Mouse (Mus musculus): ENCODE measurements around the gene Ihh. TPM values are rescaled to one million over a fixed set of nuclear protein-coding genes. Genes with fewer than 3 reads are reported as not detected.

Gene Ihh
- polyA plus RNA-seq (2016; fragmentation: Nextera tagmentation; extraction: Ambion mirVana): 3.3 and 6.5 TPM in 2 replicates

DNA sequence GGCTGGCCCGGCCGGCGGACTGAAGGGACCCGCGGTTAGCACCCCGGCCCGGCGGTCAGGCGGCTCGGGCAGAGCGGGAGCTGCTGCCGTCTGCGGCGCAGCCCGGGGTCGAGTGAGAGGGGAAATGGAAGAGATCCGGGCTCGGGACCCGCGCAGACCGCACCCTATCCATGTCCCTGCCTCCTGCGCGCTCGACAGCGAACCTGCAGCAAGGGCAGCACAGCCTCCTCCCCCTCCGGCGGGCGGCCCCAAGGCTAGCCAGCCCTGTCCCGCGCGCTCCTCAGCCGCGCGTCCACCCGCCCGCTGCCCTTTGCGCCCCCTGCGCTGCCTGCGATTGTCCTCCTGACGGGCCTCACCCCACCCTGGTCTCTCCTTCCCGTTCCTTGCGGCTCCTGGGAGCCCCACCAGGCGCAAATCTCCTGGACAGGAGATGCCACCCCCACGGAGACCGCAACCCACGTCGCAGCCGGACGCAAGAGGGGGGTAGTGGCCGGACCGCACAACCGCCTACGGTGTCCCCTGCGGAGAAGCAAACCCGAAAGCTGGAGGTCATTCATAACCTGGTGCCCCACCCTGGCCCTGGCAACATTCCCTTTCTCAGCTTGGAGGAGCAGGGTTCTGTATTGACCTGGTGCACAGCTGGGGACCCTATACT is at the start of gene Ihh:
Gene Ihh, minus strand, starts transcription at position 117 of the 655 bp plus-strand sequence.
- peak within 1 kb of the TSS; percentile 44 for H3K4me3 ChIP-seq (replicated peaks)
- H3K4me1 ChIP-seq (replicated peaks): peaks cover 21% of the 10 kb centered on the region
- 2% methylated on average over 52 of the region's 55 CpGs for WGBS
- H3K9me3 ChIP-seq: no peaks in the 10 kb centered on the region
- peaks cover 95% of the 10 kb centered on the region for H3K27me3 ChIP-seq
- no peak for ATAC-seq (ENCODE audit: insufficient number of reproducible peaks, insufficient read depth, low FRiP score, low TSS enrichment, low read depth)
- H3K9ac ChIP-seq (replicated peaks): peak within 1 kb of the TSS; percentile 48
- H3K4me2 ChIP-seq: peak within 1 kb of the TSS; percentile 74
- no peak within 1 kb of the TSS for H3K27ac ChIP-seq
- H3K36me3 ChIP-seq: no peaks in the 10 kb centered on the region

GRCm38 (mm10) chr1:75001183-75001582 is 49.7 kb upstream of the Ihh start:
- peaks cover 3% of the 10 kb centered on the region; the same call in 1 of the 2 replicates for H3K27me3 ChIP-seq
- no peak overlapping the region for H3K9ac ChIP-seq (replicated peaks)
- no peaks in the 10 kb centered on the region for H3K9me3 ChIP-seq
- no peaks in the 10 kb centered on the region for H3K36me3 ChIP-seq
- H3K4me2 ChIP-seq: no peak overlapping the region
- H3K4me1 ChIP-seq (replicated peaks): 0 out of 2 replicates have a peak, but pooled peaks cover 3% of the 10 kb centered on the region
- 60% methylated on average over 6 of the region's 6 CpGs for WGBS
- no peak overlapping the region for H3K4me3 ChIP-seq (replicated peaks)
- ATAC-seq (ENCODE audit: insufficient number of reproducible peaks, insufficient read depth, low FRiP score, low TSS enrichment, low read depth): no peak
- H3K27ac ChIP-seq: no peak overlapping the region

DNA sequence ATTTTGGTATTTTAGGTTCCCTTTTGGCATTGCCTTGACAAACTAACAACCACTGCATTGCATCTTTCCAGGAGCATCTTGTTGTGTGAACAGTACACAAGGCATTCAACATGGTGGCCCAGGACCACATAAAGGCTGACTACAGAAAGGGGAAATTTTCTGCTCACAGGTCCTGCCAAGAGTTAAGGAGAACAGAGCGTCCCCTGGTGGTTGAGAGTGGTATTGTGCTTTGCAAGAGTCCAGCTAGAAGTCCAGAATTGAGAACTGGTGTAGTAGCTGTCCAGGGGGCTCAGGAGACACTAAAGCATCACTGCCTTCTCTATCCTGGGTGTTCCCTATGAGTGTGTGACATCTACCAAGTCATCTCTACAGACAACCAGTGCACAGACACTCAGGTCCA is 49.0 kb upstream of the Ihh start:
- Histone ChIP-seq H3K27ac (no peak overlapping the region), H3K9ac (replicated peaks) (no peak overlapping the region), H3K36me3 (no peaks in the 10 kb centered on the region), H3K27me3 (peaks cover 3% of the 10 kb centered on the region; the same call in 1 of the 2 replicates), H3K9me3 (no peaks in the 10 kb centered on the region), H3K4me2 (no peak overlapping the region), H3K4me1 (replicated peaks) (no peaks in the 10 kb centered on the region), H3K4me3 (replicated peaks) (no peak overlapping the region)
- WGBS: 0% methylated on average over 1 of the region's 1 CpGs
- no peak for ATAC-seq (ENCODE audit: insufficient number of reproducible peaks, insufficient read depth, low FRiP score, low TSS enrichment, low read depth)

GRCm38 (mm10) chr1:74999173-74999572 is 47.7 kb upstream of the Ihh start:
- no peak overlapping the region for H3K9ac ChIP-seq (replicated peaks)
- peaks cover 1% of the 10 kb centered on the region; the same call in 1 of the 2 replicates for H3K27me3 ChIP-seq
- no peak overlapping the region for H3K4me3 ChIP-seq (replicated peaks)
- no peaks in the 10 kb centered on the region for H3K36me3 ChIP-seq
- no peak overlapping the region for H3K4me2 ChIP-seq
- 89% methylated on average over 5 of the region's 5 CpGs for WGBS
- no peak overlapping the region for H3K27ac ChIP-seq
- H3K9me3 ChIP-seq: no peaks in the 10 kb centered on the region
- ATAC-seq (ENCODE audit: insufficient number of reproducible peaks, insufficient read depth, low FRiP score, low TSS enrichment, low read depth): no peak
- no peaks in the 10 kb centered on the region for H3K4me1 ChIP-seq (replicated peaks)

- Histone ChIP-seq H3K4me2 (no peak overlapping the region), H3K4me3 (replicated peaks) (no peak overlapping the region), H3K27me3 (no peaks in the 10 kb centered on the region), H3K27ac (no peak overlapping the region), H3K36me3 (no peaks in the 10 kb centered on the region), H3K9ac (replicated peaks) (no peak overlapping the region), H3K4me1 (replicated peaks) (no peaks in the 10 kb centered on the region), H3K9me3 (no peaks in the 10 kb centered on the region)
- no peak for ATAC-seq (ENCODE audit: insufficient number of reproducible peaks, insufficient read depth, low FRiP score, low TSS enrichment, low read depth)
- 80% methylated on average over 2 of the region's 2 CpGs for WGBS
These were observed 45.8 kb upstream of the Ihh start for GRCm38 (mm10) chr1:74997231-74997630.

- Histone ChIP-seq H3K36me3 (no peaks in the 10 kb centered on the region), H3K27me3 (peaks cover 10% of the 10 kb centered on the region), H3K9ac (replicated peaks) (no peak overlapping the region), H3K27ac (no peak overlapping the region), H3K4me2 (no peak overlapping the region), H3K9me3 (no peaks in the 10 kb centered on the region), H3K4me1 (replicated peaks) (peaks cover 10% of the 10 kb centered on the region; the same call in 1 of the 2 replicates), H3K4me3 (replicated peaks) (no peak overlapping the region)
- WGBS: 83% methylated on average over 8 of the region's 8 CpGs
- no peak for ATAC-seq (ENCODE audit: insufficient number of reproducible peaks, insufficient read depth, low FRiP score, low TSS enrichment, low read depth)
These were observed 25.5 kb upstream of the Ihh start for GRCm38 (mm10) chr1:74977001-74977400.

GRCm38 (mm10) chr1:74975936-74976335 is 24.5 kb upstream of the Ihh start:
- Histone ChIP-seq H3K36me3 (no peaks in the 10 kb centered on the region), H3K9me3 (no peaks in the 10 kb centered on the region), H3K27ac (no peak overlapping the region), H3K27me3 (peaks cover 10% of the 10 kb centered on the region), H3K9ac (replicated peaks) (no peak overlapping the region), H3K4me2 (no peak overlapping the region), H3K4me3 (replicated peaks) (no peak overlapping the region), H3K4me1 (replicated peaks) (peaks cover 10% of the 10 kb centered on the region; the same call in 1 of the 2 replicates)
- ATAC-seq (ENCODE audit: insufficient number of reproducible peaks, insufficient read depth, low FRiP score, low TSS enrichment, low read depth): no peak
- 81% methylated on average over 1 of the region's 1 CpGs for WGBS

GRCm38 (mm10) chr1:74973590-74973989 is 22.1 kb upstream of the Ihh start:
- Histone ChIP-seq H3K4me3 (replicated peaks) (no peak overlapping the region), H3K27ac (no peak overlapping the region), H3K27me3 (peaks cover 10% of the 10 kb centered on the region), H3K36me3 (no peaks in the 10 kb centered on the region), H3K9ac (replicated peaks) (no peak overlapping the region), H3K4me2 (no peak overlapping the region), H3K9me3 (no peaks in the 10 kb centered on the region), H3K4me1 (replicated peaks) (peaks cover 5% of the 10 kb centered on the region; the same call in 1 of the 2 replicates)
- WGBS: 84% methylated on average over 6 of the region's 6 CpGs
- ATAC-seq (ENCODE audit: insufficient number of reproducible peaks, insufficient read depth, low FRiP score, low TSS enrichment, low read depth): no peak

DNA sequence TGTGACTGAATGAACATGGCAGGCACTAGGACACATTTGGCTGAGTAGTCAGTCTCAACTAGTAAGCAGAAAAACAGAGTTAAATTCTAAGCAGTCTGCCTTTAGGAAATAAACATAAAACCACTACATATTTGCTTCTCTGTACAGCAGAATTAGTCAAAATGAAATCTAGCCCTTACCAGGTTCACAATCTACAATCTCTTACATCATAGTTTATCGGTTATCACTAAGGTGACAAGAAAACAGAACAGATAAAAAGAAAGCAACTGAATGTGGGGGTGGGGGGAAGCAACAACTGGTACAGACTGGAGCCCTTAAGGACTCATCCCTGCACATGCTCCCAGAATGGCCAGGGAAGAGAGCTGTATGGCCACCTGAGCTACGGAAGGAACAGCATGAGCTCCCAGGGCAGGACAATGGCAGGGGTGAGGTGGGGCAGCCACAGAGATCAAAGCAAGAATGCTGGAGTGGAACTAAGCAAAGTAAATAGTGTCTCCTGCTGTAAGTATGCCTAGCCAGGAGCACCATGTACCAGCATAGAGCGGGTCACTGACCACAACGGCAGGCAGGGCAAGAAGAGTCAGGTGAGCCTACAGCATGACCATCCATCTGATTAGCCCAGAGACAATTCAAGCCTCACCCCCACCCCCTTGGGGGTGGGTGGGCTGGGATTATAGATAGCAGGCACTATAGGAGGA is 20.0 kb upstream of the Ihh start:
- Histone ChIP-seq H3K4me3 (replicated peaks) (no peak overlapping the region), H3K27me3 (peaks cover 10% of the 10 kb centered on the region), H3K36me3 (no peaks in the 10 kb centered on the region), H3K9ac (replicated peaks) (no peak overlapping the region), H3K4me2 (no peak overlapping the region), H3K27ac (no peak overlapping the region), H3K4me1 (replicated peaks) (no peaks in the 10 kb centered on the region), H3K9me3 (no peaks in the 10 kb centered on the region)
- ATAC-seq (ENCODE audit: insufficient number of reproducible peaks, insufficient read depth, low FRiP score, low TSS enrichment, low read depth): no peak
- 58% methylated on average over 4 of the region's 4 CpGs for WGBS

DNA sequence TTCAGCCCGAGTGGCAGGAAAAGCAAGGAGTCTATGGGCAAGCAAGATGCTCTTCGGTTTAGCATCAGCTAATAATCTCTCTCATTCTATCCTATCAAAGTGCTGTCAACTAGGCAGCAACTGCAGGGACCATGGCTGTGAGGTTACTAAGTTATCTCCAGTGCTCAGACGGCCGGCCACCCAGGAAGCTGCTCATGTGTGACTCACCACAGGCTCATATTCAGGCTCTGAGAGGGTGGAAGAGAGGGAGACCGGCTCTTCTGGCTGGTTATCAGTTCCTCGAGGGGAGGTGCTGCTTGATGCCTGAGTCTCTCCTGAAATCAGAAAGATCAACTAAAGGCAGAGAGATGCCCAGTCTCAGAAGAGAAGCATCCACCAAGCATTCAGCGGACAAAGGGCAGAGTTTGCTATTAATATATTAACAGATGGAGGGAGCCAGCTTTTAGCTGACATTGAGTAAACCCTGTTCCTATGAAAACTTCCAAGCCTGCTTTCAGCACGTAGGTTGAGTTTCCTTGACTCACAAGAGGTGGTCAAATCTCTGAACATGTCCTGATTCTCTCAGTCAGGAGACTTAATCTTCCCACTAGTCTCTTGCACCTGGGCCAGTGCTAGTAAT is 16.6 kb upstream of the Ihh start:
- peaks cover 2% of the 10 kb centered on the region; the same call in 1 of the 2 replicates for H3K27me3 ChIP-seq
- no peak overlapping the region for H3K4me3 ChIP-seq (replicated peaks)
- no peaks in the 10 kb centered on the region for H3K36me3 ChIP-seq
- no peak overlapping the region for H3K27ac ChIP-seq
- no peak overlapping the region for H3K4me2 ChIP-seq
- H3K4me1 ChIP-seq (replicated peaks): peaks cover 10% of the 10 kb centered on the region
- H3K9me3 ChIP-seq: no peaks in the 10 kb centered on the region
- H3K9ac ChIP-seq (replicated peaks): no peak overlapping the region
- ATAC-seq (ENCODE audit: insufficient number of reproducible peaks, insufficient read depth, low FRiP score, low TSS enrichment, low read depth): no peak
- 67% methylated on average over 8 of the region's 8 CpGs for WGBS

GRCm38 (mm10) chr1:74964494-74965215 is 13.2 kb upstream of the Ihh start:
- Histone ChIP-seq H3K9ac (replicated peaks) (peak overlapping the region; percentile 51), H3K27me3 (peaks cover 20% of the 10 kb centered on the region; the same call in 1 of the 2 replicates), H3K4me3 (replicated peaks) (peak overlapping the region; percentile 33), H3K36me3 (no peaks in the 10 kb centered on the region), H3K27ac (peak overlapping the region; percentile 83), H3K9me3 (no peaks in the 10 kb centered on the region), H3K4me1 (replicated peaks) (peaks cover 10% of the 10 kb centered on the region), H3K4me2 (peak overlapping the region; percentile 62)
- peak; percentile 74 for ATAC-seq (ENCODE audit: insufficient number of reproducible peaks, insufficient read depth, low FRiP score, low TSS enrichment, low read depth)
- 4% methylated on average over 16 of the region's 16 CpGs for WGBS

Data from limb, embryonic 12.5 days (tissue).